Mouse (Mus musculus): ENCODE results near the gene Mybpc3. TPM values are rescaled to one million over a fixed set of nuclear protein-coding genes. Genes with fewer than 3 reads are reported as not detected.
A peak's percentile ranks its signal among the peaks of the same experiment; 100 is the strongest.

Gene Mybpc3
- polyA plus RNA-seq, 1 experiment from 2014 or later: not detected

GRCm38 (mm10) chr2:91182016-91182404 is 64.1 kb downstream of the Mybpc3 start:
- H3K27me3 ChIP-seq: no peaks in the 10 kb centered on the region
- DNase-seq (ENCODE audit: low read depth, low spot score) (no peak), ATAC-seq (no peak)
- in situ Hi-C loops (cut with MboI; ENCODE audit: low pct_unique_long_range_greater_than_20kb): no loop called here
- CTCF ChIA-PET: no interaction called here
- no peak for TF ChIP-seq CTCF (IDR thresholded peaks at IDR 0.05)
- POLR2A ChIA-PET: interaction anchor here (0.7 to 1.1 kb wide), 2 partner anchors 20 to 50 kb away, joined by 3 read pairs; partner anchors contain the start of gene Nr1h3

GRCm38 (mm10) chr2:91182405-91183147 is 64.6 kb downstream of the Mybpc3 start:
- in situ Hi-C loops (cut with MboI; ENCODE audit: low pct_unique_long_range_greater_than_20kb): no loop called here
- no peaks in the 10 kb centered on the region for H3K27me3 ChIP-seq
- ATAC-seq: peak; percentile 89
- CTCF ChIA-PET: no interaction called here
- no peak for TF ChIP-seq CTCF (IDR thresholded peaks at IDR 0.05)
- POLR2A ChIA-PET: interaction anchor here (1.1 kb wide), 1 partner anchor 20 kb away, joined by 3 read pairs; the partner anchor contains the start of gene Nr1h3
- no peak for DNase-seq (ENCODE audit: low read depth, low spot score)

DNA sequence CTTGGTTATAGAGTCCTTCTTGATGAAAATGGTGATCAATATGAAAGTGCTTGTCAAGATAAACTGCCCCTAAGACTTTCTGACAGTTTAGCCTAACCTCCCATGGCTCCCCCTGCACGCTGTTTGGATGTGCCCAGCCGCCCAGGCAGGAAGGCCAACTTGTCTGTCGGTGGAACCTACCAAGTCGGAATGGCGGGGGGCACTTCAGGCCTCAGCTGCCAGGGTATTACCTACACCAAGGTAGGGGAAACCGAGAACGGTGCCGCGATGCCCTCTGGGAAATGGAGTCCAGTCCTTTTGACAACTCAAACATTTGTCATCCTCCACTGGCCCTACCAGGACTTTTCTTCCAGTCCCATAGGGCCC is 65.2 kb downstream of the Mybpc3 start:
- TF ChIP-seq CTCF (IDR thresholded peaks at IDR 0.05): no peak
- DNase-seq (ENCODE audit: low read depth, low spot score) (peak; percentile 77), ATAC-seq (peak; percentile 83)
- ChIA-PET CTCF (no interaction called here), POLR2A (interaction anchor here (1.1 kb wide), 1 partner anchor 19 kb away, joined by 3 read pairs; the partner anchor contains the start of gene Nr1h3)
- H3K27me3 ChIP-seq: no peaks in the 10 kb centered on the region
- in situ Hi-C loops (cut with MboI; ENCODE audit: low pct_unique_long_range_greater_than_20kb): no loop called here

GRCm38 (mm10) chr2:91183711-91184405 is 65.9 kb downstream of the Mybpc3 start, which contains the start of gene Madd:
Gene Madd (minus strand): TSS chr2:91183837.
- POLR2A ChIA-PET: interaction anchor here (0.7 kb wide), 2 partner anchors 53 to 372 kb away, joined by 3 read pairs; no protein-coding TSS in a partner anchor
- DNase-seq (ENCODE audit: low read depth, low spot score): no peak
- H3K27me3 ChIP-seq: no peaks in the 10 kb centered on the region
- ATAC-seq: no peak
- in situ Hi-C loops (cut with MboI; ENCODE audit: low pct_unique_long_range_greater_than_20kb): no loop called here
- CTCF ChIA-PET: no interaction called here
- no peak for TF ChIP-seq CTCF (IDR thresholded peaks at IDR 0.05)

Other genes with a start within 250 kb of the Mybpc3 start
- 0.04 TPM for gene C1qtnf4, start 232.3 kb upstream of the Mybpc3 start, polyA plus RNA-seq (2021)
- 33.0 TPM for gene Kbtbd4, start 213.4 kb upstream of the Mybpc3 start, polyA plus RNA-seq (2021)
- gene Ndufs3, start 213.3 kb upstream of the Mybpc3 start, polyA plus RNA-seq (2021): 216 TPM
- gene Celf1, start 177.8 kb upstream of the Mybpc3 start, polyA plus RNA-seq (2021): 92.9 TPM
- gene Rapsn, start 82.5 kb upstream of the Mybpc3 start, polyA plus RNA-seq (2021): 1.2 TPM
- gene Psmc3, start 64.1 kb upstream of the Mybpc3 start, polyA plus RNA-seq (2021): 276 TPM
- gene Slc39a13, start 47.7 kb upstream of the Mybpc3 start, polyA plus RNA-seq (2021): 148 TPM
- 1.1 TPM for gene Spi1, start 35.8 kb upstream of the Mybpc3 start, polyA plus RNA-seq (2021)
- 12.8 TPM for gene Madd, start 65.7 kb downstream of the Mybpc3 start, polyA plus RNA-seq (2021)
- 0.36 TPM for gene Nr1h3, start 84.7 kb downstream of the Mybpc3 start, polyA plus RNA-seq (2021)
- gene Acp2, start 84.7 kb downstream of the Mybpc3 start, polyA plus RNA-seq (2021): 45.2 TPM
- 16.1 TPM for gene Ddb2, start 118.8 kb downstream of the Mybpc3 start, polyA plus RNA-seq (2021)
- gene Pacsin3, start 137.8 kb downstream of the Mybpc3 start, polyA plus RNA-seq (2021): 80.6 TPM
- 71.1 TPM for gene Arfgap2, start 146.8 kb downstream of the Mybpc3 start, polyA plus RNA-seq (2021)